Mouse (Mus musculus) left cerebral cortex, adult 9 months (tissue): ENCODE data around the gene Gabpb2.
"Not testable (repeated sequence)": the region's sequence is repeated elsewhere in the genome, so short reads cannot be mapped to it uniquely, and the experiment has no call there.

Experiments
- DNase-seq, 2 experiments: peaks; one replicate each; pipeline ENCODE4 v3.0.0; 2022; ENCODE audit warnings: low spot score in 2 of 2

Gabpb2 gene

DNA sequence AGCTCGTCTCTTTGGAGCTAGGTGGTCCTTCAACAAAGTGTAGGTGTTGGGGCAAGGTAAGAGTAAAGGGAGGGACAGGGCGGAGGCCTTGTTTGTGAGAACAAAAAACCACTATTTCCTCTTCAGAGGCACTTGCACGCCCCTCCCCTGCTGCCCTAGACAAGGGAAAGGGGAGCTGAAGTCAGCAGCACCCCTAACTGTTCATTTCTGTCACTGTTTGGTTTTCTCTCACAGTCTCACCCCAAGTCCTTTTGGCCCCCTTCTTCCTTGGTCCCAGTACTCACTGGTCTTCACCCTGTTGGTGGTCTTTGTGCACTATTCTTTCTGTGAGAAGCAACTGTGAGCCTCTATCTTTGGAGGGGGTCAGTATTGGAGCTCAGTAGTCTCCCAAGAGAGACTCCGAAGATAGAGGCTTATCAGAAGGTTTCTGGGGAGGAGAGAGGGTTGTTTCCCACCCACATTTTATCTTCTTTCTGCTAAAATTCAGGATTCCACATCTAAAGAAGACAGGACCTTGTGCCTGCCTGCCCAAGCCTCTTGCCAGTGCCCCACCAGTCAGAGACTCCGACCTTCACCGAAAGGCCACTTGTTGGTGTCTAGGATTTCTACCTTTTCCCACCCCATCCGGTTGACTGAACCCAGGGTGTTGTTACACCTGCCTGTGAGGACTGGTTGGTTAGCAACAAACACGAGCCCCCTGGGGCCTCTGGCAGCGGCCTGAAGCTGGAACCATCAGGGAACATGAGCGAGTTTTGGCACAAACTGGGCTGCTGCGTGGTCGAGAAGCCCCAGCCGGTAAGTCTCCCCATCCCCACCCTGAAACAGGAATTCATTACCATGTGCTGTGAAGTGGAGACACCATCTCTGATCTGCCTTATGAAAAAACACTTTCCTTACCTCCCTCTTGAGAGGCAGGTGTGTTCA lies 13.8 kb upstream of the Gabpb2 start, which contains the start of gene Mllt11:
Gene Mllt11 (minus strand): TSS at position 874 of the 924 bp plus-strand sequence.
- DNase-seq, result no peak

DNA sequence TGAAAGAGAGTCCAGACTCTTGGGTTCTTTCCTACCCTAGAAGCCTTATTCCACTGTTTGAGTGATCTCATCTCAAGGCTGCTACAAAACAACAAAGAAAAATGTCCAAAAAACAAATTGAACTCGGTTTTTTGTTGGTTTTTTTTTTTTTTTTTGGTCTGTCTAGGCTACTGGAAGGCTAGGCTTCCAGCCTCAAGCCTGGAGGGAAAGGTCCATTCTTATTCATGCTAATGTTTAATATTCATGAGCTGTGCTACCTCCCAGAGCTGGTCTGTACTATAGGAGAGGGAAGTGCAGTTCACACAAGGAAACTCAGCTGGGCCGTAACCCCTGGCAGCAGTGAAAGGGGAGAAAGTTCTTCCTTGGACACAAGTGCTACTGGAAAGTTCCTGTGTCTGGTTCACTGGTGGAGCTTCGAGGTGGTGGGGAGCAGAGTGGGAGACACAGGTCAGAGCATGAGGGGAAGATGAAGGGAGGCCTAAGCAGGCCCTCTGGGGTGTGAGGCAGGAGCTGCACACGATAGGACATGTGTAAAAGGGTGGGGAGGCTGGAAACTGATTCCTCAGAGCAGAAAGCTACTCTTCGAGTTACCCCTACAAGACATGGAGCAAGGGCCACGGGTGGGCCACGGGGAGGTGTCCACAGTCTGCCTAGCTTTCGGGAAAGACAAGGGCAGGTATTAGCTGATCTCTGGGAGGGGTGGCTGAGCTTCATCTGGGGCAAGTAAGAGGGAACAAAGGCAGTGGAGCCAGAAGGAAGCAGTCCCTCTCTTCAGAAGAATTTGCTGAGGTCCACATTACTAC lies 13.0 kb upstream of the Gabpb2 start:
- no peak for DNase-seq

DNA sequence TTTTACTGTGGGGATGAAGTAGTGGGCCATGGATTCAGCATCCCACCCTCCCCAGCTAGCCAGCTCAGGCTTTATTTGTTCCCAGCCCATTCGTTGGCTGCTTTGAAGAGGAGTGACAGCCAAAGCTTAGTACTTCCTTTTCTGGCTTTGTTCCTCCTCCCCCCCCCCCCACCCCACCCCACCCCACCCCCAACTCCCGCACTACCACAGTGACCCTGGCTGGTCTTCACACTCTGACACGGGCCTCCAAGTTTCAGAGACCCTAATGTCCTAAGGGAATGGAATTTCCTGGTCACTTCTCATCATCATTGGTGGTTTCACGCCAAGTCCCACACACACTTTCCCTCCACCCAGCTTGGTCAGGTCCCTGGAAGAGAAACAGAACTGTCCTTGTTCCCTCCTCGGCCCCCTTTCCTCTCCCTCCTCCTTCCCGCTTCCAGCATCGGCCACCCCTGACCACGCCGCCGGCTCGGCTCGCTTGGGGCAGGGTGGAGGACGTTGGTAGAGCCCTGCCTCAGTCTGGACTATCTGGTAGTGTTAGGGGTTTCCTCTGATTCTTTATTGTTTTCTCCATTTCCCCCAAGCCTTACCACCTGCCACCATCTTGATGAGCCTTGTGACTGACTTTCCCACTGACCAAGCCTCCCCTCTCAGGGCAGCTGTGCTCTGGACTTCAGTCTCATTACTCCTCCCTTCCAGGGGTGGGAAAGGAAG lies 12.2 kb upstream of the Gabpb2 start:
- peak in 1 of 2 experiments; percentile 58 for DNase-seq

- peak; percentile 55 to 65 for DNase-seq
Observed at GRCm38 (mm10) chr3:95228894-95229780, 11.4 kb upstream of the Gabpb2 start.

GRCm38 (mm10) chr3:95228148-95228893 lies 10.6 kb upstream of the Gabpb2 start, which contains the start of gene Cdc42se1:
Cdc42se1 (plus strand) TSS chr3:95228732.
- DNase-seq, result peak; percentile 77 to 87

- DNase-seq, result no peak
Observed at GRCm38 (mm10) chr3:95227214-95227613, 9.5 kb upstream of the Gabpb2 start.

- no peak for DNase-seq
Observed at GRCm38 (mm10) chr3:95224295-95224694, 6.6 kb upstream of the Gabpb2 start.

DNA sequence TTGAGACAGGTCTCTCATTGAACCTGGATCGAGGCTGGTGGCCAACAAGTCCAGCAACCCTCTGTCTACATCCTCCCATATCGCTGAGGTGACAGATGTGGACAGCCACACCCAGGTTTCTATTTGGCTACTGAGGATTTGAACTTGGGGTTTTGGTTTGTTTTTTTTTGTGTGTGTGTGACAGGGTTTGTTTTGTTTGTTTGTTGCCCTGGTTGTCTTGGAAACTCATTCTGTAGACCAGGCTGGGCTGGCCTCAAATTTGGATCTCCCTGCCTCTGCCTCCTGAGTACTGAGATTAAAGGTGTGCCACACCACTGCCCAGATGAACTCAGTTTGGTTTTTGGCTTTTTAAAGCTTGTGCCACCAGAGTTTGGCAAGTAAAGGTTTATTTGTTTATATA lies 5.3 kb upstream of the Gabpb2 start:
- DNase-seq, result no peak

DNA sequence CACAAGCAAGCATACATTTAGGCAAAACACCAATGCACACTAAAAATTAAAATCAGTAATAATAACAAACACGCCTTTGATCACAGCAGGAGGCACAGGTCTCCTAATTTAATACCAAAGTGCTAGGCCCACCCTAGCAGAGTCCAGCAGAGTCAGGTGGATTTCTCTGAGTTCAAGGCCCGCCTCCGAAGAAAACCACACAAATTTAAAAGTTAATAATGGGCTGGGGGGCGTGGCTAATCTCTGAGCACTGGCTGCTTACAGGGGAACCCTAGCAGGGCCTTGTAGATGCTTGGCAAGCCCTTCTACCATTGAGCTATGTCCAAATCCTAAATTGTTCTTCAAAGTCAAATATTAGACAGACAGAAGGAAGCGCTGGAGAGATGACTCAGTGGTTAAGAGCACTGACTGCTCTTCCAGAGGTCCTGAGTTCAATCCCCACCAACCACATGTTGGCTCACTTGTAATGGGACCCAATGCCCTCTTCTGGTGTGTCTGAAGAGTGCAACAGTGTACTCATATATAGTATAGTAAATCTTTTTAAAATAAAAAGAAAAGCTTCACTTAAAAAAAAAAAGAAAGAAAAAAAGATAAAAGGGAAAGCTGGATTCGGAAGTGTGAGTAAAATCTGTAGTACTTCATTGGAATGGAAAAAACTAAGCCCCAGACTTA lies 886 bp upstream of the Gabpb2 start:
- DNase-seq, result no peak

GRCm38 (mm10) chr3:95216655-95217254 lies 961 bp downstream of the Gabpb2 start:
- no peak for DNase-seq

DNA sequence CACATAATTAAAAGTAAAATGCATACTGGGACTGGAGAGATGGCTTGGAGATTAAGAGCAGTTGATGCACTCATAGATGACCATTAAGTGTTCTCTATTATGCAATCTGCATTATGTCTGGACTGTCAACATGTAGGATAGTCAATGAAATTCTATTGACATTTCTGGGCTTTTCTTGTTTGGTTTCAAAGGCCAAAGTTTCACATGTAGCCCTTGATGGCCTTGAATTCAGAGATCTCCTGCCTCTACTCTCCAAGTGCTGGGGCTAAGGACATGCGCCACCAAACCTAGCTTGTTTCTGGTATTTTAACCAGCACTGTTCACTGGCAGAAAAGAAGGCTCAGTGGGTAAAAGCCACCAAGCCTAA lies 4.1 kb downstream of the Gabpb2 start:
- no peak for DNase-seq

GRCm38 (mm10) chr3:95212889-95213608 lies 4.7 kb downstream of the Gabpb2 start:
- DNase-seq, result not testable (repeated sequence)

DNA sequence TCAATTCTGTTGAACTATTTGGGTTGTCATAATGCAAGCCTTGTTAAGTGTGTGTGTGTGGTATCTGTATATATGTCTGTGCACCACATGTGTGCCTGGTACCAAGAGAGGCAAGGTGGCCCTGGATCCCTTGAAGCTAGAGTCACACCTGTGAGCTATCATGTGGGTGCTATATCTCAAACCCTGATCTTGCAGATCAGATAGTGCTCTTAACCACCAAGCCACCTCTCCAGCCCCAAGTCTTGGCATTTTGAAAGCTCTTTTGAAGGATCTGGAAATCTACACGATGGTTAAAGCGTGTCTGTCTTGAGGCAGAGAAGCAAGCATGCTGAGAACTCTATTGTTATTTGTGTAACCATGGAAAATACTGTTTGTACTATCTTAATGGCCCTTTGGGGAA lies 7.1 kb downstream of the Gabpb2 start:
- DNase-seq, result no peak

DNA sequence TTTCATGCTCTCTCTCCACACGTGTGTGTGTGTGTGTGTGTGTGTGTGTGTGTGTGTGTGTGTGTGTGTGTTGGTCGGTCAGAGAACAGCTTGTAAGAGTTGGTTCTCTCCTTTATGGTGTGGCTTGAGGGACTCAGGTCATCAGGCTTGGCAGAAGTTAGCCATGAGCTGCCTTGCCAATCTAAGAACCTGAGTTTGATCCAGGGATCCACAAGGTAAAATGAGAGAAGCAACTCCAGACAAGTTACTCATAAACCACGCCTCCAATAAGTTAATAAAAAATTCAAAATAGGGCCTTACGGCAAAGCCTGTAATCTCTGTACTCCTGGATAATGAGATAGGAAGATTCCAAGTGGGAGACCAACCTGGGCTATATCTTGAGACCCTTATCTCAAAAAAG lies 9.4 kb downstream of the Gabpb2 start:
- no peak for DNase-seq

GRCm38 (mm10) chr3:95203880-95204279 lies 13.8 kb downstream of the Gabpb2 start:
- peak in 1 of 2 experiments; percentile 54 for DNase-seq

DNA sequence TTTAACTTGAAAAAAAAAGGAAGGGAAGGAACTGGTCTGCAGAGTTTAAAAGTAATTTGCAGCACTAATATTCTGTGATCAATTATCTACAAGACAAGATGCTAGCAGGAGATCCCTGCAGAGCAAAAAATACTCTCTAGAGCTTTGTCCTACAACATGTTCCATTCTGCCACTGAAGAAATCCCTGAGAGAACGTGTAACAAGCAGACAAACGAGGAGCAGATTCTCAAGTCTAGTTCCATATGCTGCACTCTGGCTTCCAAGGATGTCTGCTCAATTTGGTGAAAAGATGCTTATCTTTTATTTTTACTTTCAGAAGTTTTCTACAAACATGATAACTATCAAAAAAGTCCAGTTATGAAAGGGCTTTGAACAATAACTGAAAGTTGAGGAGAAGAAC lies 17.2 kb downstream of the Gabpb2 start:
- DNase-seq, result no peak

GRCm38 (mm10) chr3:95200132-95200531 lies 17.6 kb downstream of the Gabpb2 start:
- no peak for DNase-seq

GRCm38 (mm10) chr3:95199101-95199500 lies 18.6 kb downstream of the Gabpb2 start:
- DNase-seq, result no peak

DNA sequence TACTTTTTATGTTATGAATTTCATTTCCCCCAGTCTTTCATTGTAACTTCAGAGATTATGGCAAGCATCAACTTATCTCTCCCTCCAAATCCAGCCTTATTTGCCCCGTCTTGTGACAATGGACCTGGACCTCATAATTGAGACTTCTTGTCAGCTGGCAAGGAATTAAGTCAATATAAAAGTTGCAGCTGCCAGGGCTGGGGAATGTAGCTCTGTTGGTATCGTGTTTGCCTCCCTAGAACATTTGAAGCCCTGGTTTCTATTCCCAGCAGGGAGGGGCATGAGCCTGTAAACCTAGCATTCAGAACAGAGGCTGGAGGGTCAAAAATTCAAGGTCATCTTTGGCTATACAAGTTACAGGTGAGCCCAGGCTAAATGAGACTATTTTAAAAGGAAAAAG lies 21.9 kb downstream of the Gabpb2 start:
- no peak for DNase-seq
